Mouse (Mus musculus) adrenal gland, postnatal 36 days (tissue): ENCODE results near the gene Pak1ip1. TPM values are rescaled to one million over a fixed set of nuclear protein-coding genes. Genes with fewer than 3 reads are reported as not detected.

Source experiments
- DNase-seq, 2 experiments: peaks; one replicate each; pipeline ENCODE4 v3.0.0; 2021; ENCODE audit warnings: mixed read lengths in 1 of 2
- total RNA-seq, 2 experiments: library from RNA; stranded (reverse); gene quantifications; 2 replicates each; pipeline ENCODE4 v1.2.3; 2021

Gene Pak1ip1
- total RNA-seq, 2 experiments from 2014 or later = 62.7 to 63.9 TPM

DNA sequence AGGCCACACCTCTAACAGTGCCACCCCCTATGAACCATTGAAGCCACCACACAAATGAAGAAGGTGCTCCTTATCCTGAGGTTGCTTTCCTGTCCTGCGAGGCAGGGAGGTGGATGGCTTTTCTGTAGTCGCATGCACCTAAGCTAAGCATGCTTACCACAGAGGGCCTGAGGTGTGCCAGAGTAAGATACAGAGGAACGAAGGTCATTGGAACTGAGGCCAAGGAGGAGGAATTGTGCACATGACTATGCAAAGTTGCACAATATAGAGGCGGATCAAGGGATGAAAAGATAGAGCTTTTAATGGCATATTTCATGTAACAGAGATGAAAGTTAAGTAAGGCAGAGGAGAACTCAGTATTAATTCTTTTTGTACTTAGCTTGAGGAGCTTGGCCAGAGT is 5.4 kb downstream of the Pak1ip1 start:
- no peak for DNase-seq

- DNase-seq = no peak
Observed at GRCm38 (mm10) chr13:41008271-41008670, 7.4 kb downstream of the Pak1ip1 start.

DNA sequence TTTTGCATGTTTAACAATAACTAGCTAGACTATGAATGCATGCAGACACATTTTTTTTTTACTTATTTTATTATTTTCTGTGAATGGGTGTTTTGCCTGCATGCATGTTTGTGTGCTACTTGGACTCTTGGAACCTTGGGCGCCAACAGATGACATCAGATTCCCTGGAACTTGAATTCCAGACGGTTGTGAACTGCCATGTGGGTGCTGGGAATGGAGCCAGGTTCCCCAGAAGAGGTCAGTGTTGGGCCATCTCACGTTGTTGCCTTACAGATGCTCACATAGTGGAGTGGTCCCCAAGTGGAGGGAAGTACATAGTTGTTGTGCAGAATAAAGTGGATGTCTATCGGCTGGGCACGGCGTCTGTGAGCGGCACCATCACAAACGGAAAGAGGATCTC is 8.1 kb downstream of the Pak1ip1 start:
- DNase-seq = no peak

DNA sequence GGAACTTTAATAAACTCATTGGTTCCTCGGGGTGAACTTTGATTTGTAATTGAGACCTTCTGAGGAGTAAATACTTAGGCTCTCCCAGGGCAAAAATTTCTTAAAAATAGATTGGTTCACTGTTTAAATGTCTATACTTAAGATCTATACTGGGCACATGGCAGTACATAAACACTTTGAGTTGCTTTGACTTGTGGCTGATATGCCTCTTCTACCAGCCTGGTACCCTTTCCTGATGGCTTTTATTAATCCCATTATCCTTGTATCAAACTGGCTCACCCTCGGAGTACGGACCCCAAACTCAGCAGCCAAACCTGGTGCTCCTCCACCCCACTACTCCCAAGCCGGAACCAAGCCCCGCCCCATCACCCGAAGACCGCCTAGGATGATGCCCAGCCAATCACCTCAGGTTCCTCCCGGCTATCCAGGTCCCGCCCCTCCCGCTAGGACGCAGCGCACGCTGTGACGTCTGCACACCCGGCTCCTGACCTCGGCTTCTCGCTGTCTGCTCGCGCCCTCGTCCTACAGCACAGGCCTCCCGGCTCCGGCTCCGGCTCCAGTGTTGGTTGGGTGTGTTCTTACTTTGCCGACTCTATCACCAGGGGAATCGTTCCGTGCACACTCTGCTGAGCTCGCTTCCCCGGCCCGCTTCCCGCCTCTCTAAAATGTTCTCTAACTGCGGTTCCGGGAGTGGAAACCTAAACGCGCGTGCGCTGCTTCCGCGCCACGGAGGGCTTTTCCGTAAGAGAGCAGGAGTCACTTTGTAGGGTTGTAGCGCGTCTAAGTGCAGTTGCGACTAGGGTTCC is 15.2 kb downstream of the Pak1ip1 start, which contains the start of gene Tmem14c:
Gene Tmem14c (plus strand): TSS at position 464 of the 806 bp plus-strand sequence.
- DNase-seq = peak; percentile 98 to 99

GRCm38 (mm10) chr13:41016797-41017405 is 16.1 kb downstream of the Pak1ip1 start:
- peak; percentile 32 to 35 for DNase-seq

- DNase-seq = no peak
Observed at GRCm38 (mm10) chr13:41017832-41018231, 17.0 kb downstream of the Pak1ip1 start.

GRCm38 (mm10) chr13:41018236-41018635 is 17.4 kb downstream of the Pak1ip1 start:
- no peak for DNase-seq

DNA sequence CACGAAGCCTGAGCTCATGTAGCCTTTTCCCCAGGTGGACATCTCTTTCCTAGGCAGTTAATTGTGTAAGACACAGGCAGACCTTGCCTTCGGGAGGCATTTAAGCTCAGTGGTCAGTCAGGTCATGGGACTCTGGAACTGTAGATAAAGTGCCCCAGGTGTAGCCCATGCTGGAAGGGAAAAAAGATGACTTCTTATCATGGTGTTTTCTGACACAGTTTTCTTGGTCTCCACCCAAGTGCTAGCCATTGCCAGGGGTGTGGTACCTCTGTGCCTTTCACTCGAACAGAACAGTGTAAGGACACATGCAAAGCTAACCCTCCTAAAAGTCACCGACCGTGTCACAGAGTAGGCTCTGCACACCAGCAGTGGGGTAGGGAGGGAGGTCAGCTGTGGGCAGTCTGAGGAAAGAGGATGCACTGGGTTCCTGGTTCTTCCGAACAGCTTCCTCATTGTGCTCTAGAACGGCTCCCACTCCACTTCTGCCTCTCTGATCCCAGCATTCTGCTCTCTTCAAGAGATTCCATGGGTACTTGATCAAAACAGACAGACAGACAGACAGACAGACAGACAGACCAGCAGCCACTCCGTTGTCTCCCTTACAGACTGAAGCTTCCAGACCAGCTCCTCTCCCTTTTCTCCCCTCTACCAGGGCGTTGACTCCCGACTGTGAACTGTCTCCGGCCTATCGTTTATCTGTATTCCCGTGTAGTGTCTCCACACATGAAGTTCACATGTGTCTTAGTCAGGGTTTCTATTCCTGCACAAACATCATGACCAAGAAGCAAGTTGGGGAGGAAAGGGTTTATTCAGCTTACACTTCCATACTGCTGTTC is 18.2 kb downstream of the Pak1ip1 start:
- no peak for DNase-seq

- no peak for DNase-seq
Observed at GRCm38 (mm10) chr13:41020494-41020893, 19.7 kb downstream of the Pak1ip1 start.

DNA sequence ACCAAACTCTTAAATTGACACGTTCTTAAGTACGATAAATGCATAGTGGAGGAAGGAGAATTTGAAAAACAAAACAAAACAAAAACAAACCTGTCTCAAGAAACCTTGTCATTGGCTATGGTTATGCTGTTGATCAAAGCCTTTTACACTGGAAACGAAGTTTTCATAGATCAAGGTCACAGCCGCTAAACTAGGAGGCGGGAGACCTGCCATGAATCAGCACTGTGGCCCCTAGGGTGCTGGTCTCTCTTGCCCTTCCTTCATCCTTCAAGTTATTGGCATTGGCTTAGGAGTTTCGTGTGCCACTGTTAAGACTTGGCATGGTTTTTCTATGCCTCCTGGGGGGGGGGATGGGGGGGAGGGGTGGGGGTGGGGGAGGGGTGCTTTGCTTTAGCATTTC is 20.8 kb downstream of the Pak1ip1 start:
- DNase-seq = peak; percentile 15 to 43

- no peak for DNase-seq
Observed at GRCm38 (mm10) chr13:41022099-41022498, 21.3 kb downstream of the Pak1ip1 start.

GRCm38 (mm10) chr13:41030098-41030497 is 29.3 kb downstream of the Pak1ip1 start:
- no peak for DNase-seq

DNA sequence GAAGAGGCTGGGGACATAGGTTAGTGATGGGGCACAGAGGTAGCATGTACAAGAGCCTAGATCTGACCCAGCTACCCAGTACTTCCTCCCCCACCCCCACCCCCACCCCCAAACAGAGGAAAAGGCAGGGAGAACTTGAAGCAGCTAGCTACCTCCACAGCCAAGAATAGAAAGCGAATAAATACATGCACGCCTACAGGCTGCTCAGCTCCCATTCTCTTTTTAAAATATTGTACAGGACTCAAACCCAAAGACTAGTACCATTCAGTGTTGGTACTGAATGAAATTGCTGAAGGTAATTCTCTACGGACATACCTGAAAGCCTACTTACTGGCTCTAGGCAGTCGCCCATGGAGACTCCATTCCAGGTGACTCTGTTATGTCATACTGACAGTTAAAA is 41.7 kb downstream of the Pak1ip1 start:
- DNase-seq = no peak

- no peak for DNase-seq
Observed at GRCm38 (mm10) chr13:41045901-41046300, 45.1 kb downstream of the Pak1ip1 start.

GRCm38 (mm10) chr13:41047280-41047679 is 46.5 kb downstream of the Pak1ip1 start:
- DNase-seq = no peak

- no peak for DNase-seq
Observed at GRCm38 (mm10) chr13:41051965-41052364, 51.1 kb downstream of the Pak1ip1 start.

Other genes starting within 250 kb of the Pak1ip1 start
- 1 to 10 TPM; 6.0 to 9.1 TPM for gene Gcnt2, start 141.3 kb upstream of the Pak1ip1 start, total RNA-seq
- gene Tmem14c, start 15.3 kb downstream of the Pak1ip1 start, total RNA-seq = 100 to 1,000 TPM; 149 to 198 TPM
- gene Mak, start 78.7 kb downstream of the Pak1ip1 start, total RNA-seq = not detected
- gene Gcm2, start 110.0 kb downstream of the Pak1ip1 start, total RNA-seq = not detected
- gene Sycp2l, start 113.3 kb downstream of the Pak1ip1 start, total RNA-seq = not detected
- gene Elovl2, start 219.4 kb downstream of the Pak1ip1 start, total RNA-seq = under 1 TPM; 0.33 to 0.60 TPM
- 10 to 100 TPM; 11.4 to 13.7 TPM for gene Smim13, start 248.8 kb downstream of the Pak1ip1 start, total RNA-seq